Mouse (Mus musculus): ENCODE data around the gene Cdpf1. TPM values are rescaled to one million over a fixed set of nuclear protein-coding genes. Genes with fewer than 3 reads are reported as not detected.

The Cdpf1 gene
- polyA plus RNA-seq, 1 experiment from 2014 or later = 22.0 TPM

- H3K9ac ChIP-seq (ENCODE audit: low read depth, low read length) = no peak overlapping the region
- 93% methylated on average over 8 of the region's 8 CpGs for WGBS
- H3K27me3 ChIP-seq (ENCODE audit: control insufficient read depth, insufficient read depth, low read length) = no peaks in the 10 kb centered on the region
- H3K27ac ChIP-seq (ENCODE audit: low read depth, low read length) = no peak overlapping the region
- no peaks in the 10 kb centered on the region for H3K9me3 ChIP-seq (ENCODE audit: control insufficient read depth, low read length)
- H3K4me2 ChIP-seq (replicated peaks; ENCODE audit: low read depth, low read length) = no peak overlapping the region
- DNase-seq (ENCODE audit: low spot score) (no peak), ATAC-seq (ENCODE audit: low FRiP score) (no peak)
- no peaks in the 10 kb centered on the region for H3K36me3 ChIP-seq (ENCODE audit: control insufficient read depth, insufficient read depth, low read length)
- no peaks in the 10 kb centered on the region for H3K4me1 ChIP-seq (replicated peaks; ENCODE audit: control insufficient read depth, insufficient read depth, low read length)
- no peak overlapping the region for H3K4me3 ChIP-seq (ENCODE audit: low read depth, low read length)
Measured at GRCm38 (mm10) chr15:85798676-85799075, 12.8 kb downstream of the Cdpf1 start.

GRCm38 (mm10) chr15:85795516-85795915 is 16.0 kb downstream of the Cdpf1 start:
- no peak for ATAC-seq (ENCODE audit: low FRiP score)
- H3K36me3 ChIP-seq (ENCODE audit: control insufficient read depth, insufficient read depth, low read length) = no peaks in the 10 kb centered on the region
- no peaks in the 10 kb centered on the region for H3K27me3 ChIP-seq (ENCODE audit: control insufficient read depth, insufficient read depth, low read length)
- WGBS = 75% methylated on average over 6 of the region's 6 CpGs
- H3K4me3 ChIP-seq (ENCODE audit: low read depth, low read length) = no peak overlapping the region
- no peaks in the 10 kb centered on the region for H3K9me3 ChIP-seq (ENCODE audit: control insufficient read depth, low read length)
- H3K9ac ChIP-seq (ENCODE audit: low read depth, low read length) = no peak overlapping the region
- DNase-seq (ENCODE audit: low spot score) = no peak
- no peaks in the 10 kb centered on the region for H3K4me1 ChIP-seq (replicated peaks; ENCODE audit: control insufficient read depth, insufficient read depth, low read length)
- no peak overlapping the region for H3K4me2 ChIP-seq (replicated peaks; ENCODE audit: low read depth, low read length)
- no peak overlapping the region for H3K27ac ChIP-seq (ENCODE audit: low read depth, low read length)

- H3K4me1 ChIP-seq (replicated peaks; ENCODE audit: control insufficient read depth, insufficient read depth, low read length) = no peaks in the 10 kb centered on the region
- 89% methylated on average over 1 of the region's 1 CpGs for WGBS
- no peak overlapping the region for H3K9ac ChIP-seq (ENCODE audit: low read depth, low read length)
- H3K4me2 ChIP-seq (replicated peaks; ENCODE audit: low read depth, low read length) = no peak overlapping the region
- ATAC-seq (ENCODE audit: low FRiP score) (no peak), DNase-seq (ENCODE audit: low spot score) (no peak)
- no peaks in the 10 kb centered on the region for H3K27me3 ChIP-seq (ENCODE audit: control insufficient read depth, insufficient read depth, low read length)
- H3K9me3 ChIP-seq (ENCODE audit: control insufficient read depth, low read length) = no peaks in the 10 kb centered on the region
- no peak overlapping the region for H3K4me3 ChIP-seq (ENCODE audit: low read depth, low read length)
- no peak overlapping the region for H3K27ac ChIP-seq (ENCODE audit: low read depth, low read length)
- H3K36me3 ChIP-seq (ENCODE audit: control insufficient read depth, insufficient read depth, low read length) = no peaks in the 10 kb centered on the region
Measured at GRCm38 (mm10) chr15:85792819-85793218, 18.7 kb downstream of the Cdpf1 start.

- WGBS = 92% methylated on average over 4 of the region's 4 CpGs
- H3K4me1 ChIP-seq (replicated peaks; ENCODE audit: control insufficient read depth, insufficient read depth, low read length) = no peaks in the 10 kb centered on the region
- ATAC-seq (ENCODE audit: low FRiP score) = no peak
- H3K36me3 ChIP-seq (ENCODE audit: control insufficient read depth, insufficient read depth, low read length) = no peaks in the 10 kb centered on the region
- H3K9me3 ChIP-seq (ENCODE audit: control insufficient read depth, low read length) = no peaks in the 10 kb centered on the region
- H3K4me2 ChIP-seq (replicated peaks; ENCODE audit: low read depth, low read length) = no peak overlapping the region
- no peak overlapping the region for H3K4me3 ChIP-seq (ENCODE audit: low read depth, low read length)
- H3K27me3 ChIP-seq (ENCODE audit: control insufficient read depth, insufficient read depth, low read length) = no peaks in the 10 kb centered on the region
- no peak for DNase-seq (ENCODE audit: low spot score)
- H3K9ac ChIP-seq (ENCODE audit: low read depth, low read length) = no peak overlapping the region
- no peak overlapping the region for H3K27ac ChIP-seq (ENCODE audit: low read depth, low read length)
Measured at GRCm38 (mm10) chr15:85791449-85791848, 20.0 kb downstream of the Cdpf1 start.

GRCm38 (mm10) chr15:85788633-85789032 is 22.9 kb downstream of the Cdpf1 start:
- H3K36me3 ChIP-seq (ENCODE audit: control insufficient read depth, insufficient read depth, low read length) = no peaks in the 10 kb centered on the region
- no peaks in the 10 kb centered on the region for H3K4me1 ChIP-seq (replicated peaks; ENCODE audit: control insufficient read depth, insufficient read depth, low read length)
- no peaks in the 10 kb centered on the region for H3K27me3 ChIP-seq (ENCODE audit: control insufficient read depth, insufficient read depth, low read length)
- H3K27ac ChIP-seq (ENCODE audit: low read depth, low read length) = no peak overlapping the region
- H3K9me3 ChIP-seq (ENCODE audit: control insufficient read depth, low read length) = no peaks in the 10 kb centered on the region
- no peak overlapping the region for H3K4me2 ChIP-seq (replicated peaks; ENCODE audit: low read depth, low read length)
- H3K9ac ChIP-seq (ENCODE audit: low read depth, low read length) = no peak overlapping the region
- 76% methylated on average over 16 of the region's 16 CpGs for WGBS
- no peak for ATAC-seq (ENCODE audit: low FRiP score)
- H3K4me3 ChIP-seq (ENCODE audit: low read depth, low read length) = no peak overlapping the region
- DNase-seq (ENCODE audit: low spot score) = no peak

GRCm38 (mm10) chr15:85788051-85788450 is 23.4 kb downstream of the Cdpf1 start:
- Histone ChIP-seq H3K27me3 (ENCODE audit: control insufficient read depth, insufficient read depth, low read length) (no peaks in the 10 kb centered on the region), H3K27ac (ENCODE audit: low read depth, low read length) (no peak overlapping the region), H3K4me2 (replicated peaks; ENCODE audit: low read depth, low read length) (no peak overlapping the region), H3K36me3 (ENCODE audit: control insufficient read depth, insufficient read depth, low read length) (no peaks in the 10 kb centered on the region), H3K4me3 (ENCODE audit: low read depth, low read length) (no peak overlapping the region), H3K9ac (ENCODE audit: low read depth, low read length) (no peak overlapping the region), H3K4me1 (replicated peaks; ENCODE audit: control insufficient read depth, insufficient read depth, low read length) (no peaks in the 10 kb centered on the region), H3K9me3 (ENCODE audit: control insufficient read depth, low read length) (no peaks in the 10 kb centered on the region)
- ATAC-seq (ENCODE audit: low FRiP score) (no peak), DNase-seq (ENCODE audit: low spot score) (no peak)
- WGBS = 88% methylated on average over 4 of the region's 4 CpGs

- H3K9ac ChIP-seq (ENCODE audit: low read depth, low read length) = no peak overlapping the region
- H3K4me2 ChIP-seq (replicated peaks; ENCODE audit: low read depth, low read length) = no peak overlapping the region
- ATAC-seq (ENCODE audit: low FRiP score) (no peak), DNase-seq (ENCODE audit: low spot score) (no peak)
- H3K4me1 ChIP-seq (replicated peaks; ENCODE audit: control insufficient read depth, insufficient read depth, low read length) = no peaks in the 10 kb centered on the region
- H3K27ac ChIP-seq (ENCODE audit: low read depth, low read length) = no peak overlapping the region
- WGBS = 93% methylated on average over 6 of the region's 6 CpGs
- H3K9me3 ChIP-seq (ENCODE audit: control insufficient read depth, low read length) = no peaks in the 10 kb centered on the region
- H3K27me3 ChIP-seq (ENCODE audit: control insufficient read depth, insufficient read depth, low read length) = no peaks in the 10 kb centered on the region
- H3K36me3 ChIP-seq (ENCODE audit: control insufficient read depth, insufficient read depth, low read length) = no peaks in the 10 kb centered on the region
- no peak overlapping the region for H3K4me3 ChIP-seq (ENCODE audit: low read depth, low read length)
Measured at GRCm38 (mm10) chr15:85787482-85787881, 24.0 kb downstream of the Cdpf1 start.

- H3K27me3 ChIP-seq (ENCODE audit: control insufficient read depth, insufficient read depth, low read length) = no peaks in the 10 kb centered on the region
- no peak overlapping the region for H3K27ac ChIP-seq (ENCODE audit: low read depth, low read length)
- H3K4me2 ChIP-seq (replicated peaks; ENCODE audit: low read depth, low read length) = no peak overlapping the region
- H3K4me1 ChIP-seq (replicated peaks; ENCODE audit: control insufficient read depth, insufficient read depth, low read length) = no peaks in the 10 kb centered on the region
- WGBS = 83% methylated on average over 5 of the region's 5 CpGs
- H3K4me3 ChIP-seq (ENCODE audit: low read depth, low read length) = no peak overlapping the region
- no peaks in the 10 kb centered on the region for H3K9me3 ChIP-seq (ENCODE audit: control insufficient read depth, low read length)
- no peak overlapping the region for H3K9ac ChIP-seq (ENCODE audit: low read depth, low read length)
- no peak for ATAC-seq (ENCODE audit: low FRiP score)
- H3K36me3 ChIP-seq (ENCODE audit: control insufficient read depth, insufficient read depth, low read length) = no peaks in the 10 kb centered on the region
- DNase-seq (ENCODE audit: low spot score) = no peak
Measured at GRCm38 (mm10) chr15:85786711-85787110, 24.8 kb downstream of the Cdpf1 start.

GRCm38 (mm10) chr15:85784341-85784740 is 27.2 kb downstream of the Cdpf1 start:
- H3K27ac ChIP-seq (ENCODE audit: low read depth, low read length) = no peak overlapping the region
- H3K9me3 ChIP-seq (ENCODE audit: control insufficient read depth, low read length) = no peaks in the 10 kb centered on the region
- H3K4me1 ChIP-seq (replicated peaks; ENCODE audit: control insufficient read depth, insufficient read depth, low read length) = no peaks in the 10 kb centered on the region
- DNase-seq (ENCODE audit: low spot score) (no peak), ATAC-seq (ENCODE audit: low FRiP score) (no peak)
- no peak overlapping the region for H3K4me2 ChIP-seq (replicated peaks; ENCODE audit: low read depth, low read length)
- WGBS = 92% methylated on average over 3 of the region's 3 CpGs
- H3K4me3 ChIP-seq (ENCODE audit: low read depth, low read length) = no peak overlapping the region
- no peaks in the 10 kb centered on the region for H3K27me3 ChIP-seq (ENCODE audit: control insufficient read depth, insufficient read depth, low read length)
- H3K9ac ChIP-seq (ENCODE audit: low read depth, low read length) = no peak overlapping the region
- no peaks in the 10 kb centered on the region for H3K36me3 ChIP-seq (ENCODE audit: control insufficient read depth, insufficient read depth, low read length)
